Mouse (Mus musculus): ENCODE data around the gene Rnaseh2c. TPM values are rescaled to one million over a fixed set of nuclear protein-coding genes. Genes with fewer than 3 reads are reported as not detected.
A peak's percentile ranks its signal among the peaks of the same experiment; 100 is the strongest.

The Rnaseh2c gene
- 10 to 100 TPM; 58.8 to 96.9 (median 78.2) TPM for total RNA-seq (2022)

DNA sequence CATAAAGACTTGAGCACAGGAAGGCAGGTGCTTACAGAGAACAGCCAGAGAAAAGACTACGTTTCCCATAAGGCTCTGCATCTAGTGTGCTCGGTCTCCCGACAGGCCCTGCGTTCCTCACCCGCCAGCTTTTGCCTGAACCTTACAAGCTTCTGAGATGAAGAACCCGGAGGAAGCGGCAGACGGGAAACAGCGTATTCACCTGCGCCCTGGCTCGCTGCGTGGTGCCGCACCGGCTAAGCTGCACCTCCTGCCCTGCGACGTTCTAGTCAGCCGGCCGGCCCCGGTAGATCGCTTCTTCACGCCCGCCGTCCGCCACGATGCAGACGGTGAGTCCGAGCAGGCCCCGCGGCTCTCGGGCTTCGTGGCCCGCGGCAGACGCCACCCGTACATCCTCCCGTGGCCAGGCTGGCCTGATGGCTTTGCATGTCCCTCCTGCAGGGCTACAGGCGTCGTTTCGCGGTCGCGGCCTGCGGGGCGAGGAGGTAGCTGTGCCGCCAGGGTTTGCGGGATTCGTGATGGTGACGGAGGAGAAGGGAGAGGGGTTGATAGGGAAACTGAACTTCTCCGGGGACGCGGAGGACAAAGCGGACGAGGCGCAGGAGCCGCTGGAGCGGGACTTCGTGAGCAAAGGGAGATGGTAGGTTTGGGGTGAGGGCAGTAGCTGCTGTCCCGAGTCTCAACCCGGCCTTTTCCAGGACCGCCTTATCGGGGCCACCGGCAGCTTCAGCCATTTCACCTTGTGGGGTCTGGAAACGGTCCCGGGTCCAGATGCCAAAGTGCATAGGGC is at the start of gene Rnaseh2c:
Rnaseh2c (plus strand) TSS at position 122 of the 790 bp plus-strand sequence.
- DNase-seq (ENCODE audit: low spot score in 2 of 2), result peak; percentile 70 to 77

DNA sequence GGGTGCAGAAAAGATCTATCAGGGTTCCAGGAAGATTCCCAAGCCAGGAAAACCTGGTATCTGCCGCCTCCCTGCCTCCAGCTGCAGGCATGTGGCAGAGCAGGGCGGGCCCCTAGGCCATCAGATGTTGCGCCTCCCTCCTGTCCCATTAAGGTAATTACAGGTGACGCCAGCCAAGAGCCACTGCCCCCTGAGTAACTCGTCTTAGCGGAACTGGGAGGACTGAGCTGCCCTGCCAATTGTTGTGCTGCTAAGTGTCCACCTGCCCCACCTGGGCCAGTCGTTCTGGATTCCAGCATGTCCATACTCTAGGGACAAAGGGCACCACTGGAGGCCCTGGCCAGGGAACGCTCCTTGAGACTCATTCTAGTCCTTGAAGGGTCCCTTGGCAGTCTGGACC is 47.9 kb upstream of the Rnaseh2c start:
- DNase-seq (ENCODE audit: low spot score in 2 of 2), result no peak

DNA sequence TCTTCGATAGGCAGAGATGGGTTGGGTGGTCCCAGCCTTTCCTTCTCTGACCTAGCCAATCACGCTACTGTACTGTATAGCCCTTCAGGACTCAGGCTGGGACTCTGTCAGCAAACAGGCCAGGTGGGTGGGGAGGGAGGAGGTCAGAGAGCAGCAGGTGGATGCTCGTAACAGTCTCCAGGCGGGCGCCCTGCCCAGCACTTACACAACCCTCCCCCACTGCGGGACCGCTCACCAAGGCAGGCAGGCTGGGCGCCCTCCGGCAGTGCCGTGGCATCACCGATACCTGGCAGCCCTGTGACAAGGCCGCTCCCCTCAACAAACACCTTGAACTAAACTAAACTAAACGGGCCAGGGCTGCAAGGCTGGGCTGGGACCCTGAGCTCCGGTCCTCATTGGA is 47.5 kb upstream of the Rnaseh2c start:
- DNase-seq (ENCODE audit: low spot score in 2 of 2), result no peak

GRCm38 (mm10) chr19:5558169-5558568 is 43.5 kb upstream of the Rnaseh2c start:
- DNase-seq (ENCODE audit: low spot score in 2 of 2), result no peak

GRCm38 (mm10) chr19:5558770-5559169 is 42.9 kb upstream of the Rnaseh2c start:
- DNase-seq (ENCODE audit: low spot score in 2 of 2), result no peak

- DNase-seq (ENCODE audit: low spot score in 2 of 2), result no peak
Measured at GRCm38 (mm10) chr19:5559229-5559628, 42.4 kb upstream of the Rnaseh2c start.

DNA sequence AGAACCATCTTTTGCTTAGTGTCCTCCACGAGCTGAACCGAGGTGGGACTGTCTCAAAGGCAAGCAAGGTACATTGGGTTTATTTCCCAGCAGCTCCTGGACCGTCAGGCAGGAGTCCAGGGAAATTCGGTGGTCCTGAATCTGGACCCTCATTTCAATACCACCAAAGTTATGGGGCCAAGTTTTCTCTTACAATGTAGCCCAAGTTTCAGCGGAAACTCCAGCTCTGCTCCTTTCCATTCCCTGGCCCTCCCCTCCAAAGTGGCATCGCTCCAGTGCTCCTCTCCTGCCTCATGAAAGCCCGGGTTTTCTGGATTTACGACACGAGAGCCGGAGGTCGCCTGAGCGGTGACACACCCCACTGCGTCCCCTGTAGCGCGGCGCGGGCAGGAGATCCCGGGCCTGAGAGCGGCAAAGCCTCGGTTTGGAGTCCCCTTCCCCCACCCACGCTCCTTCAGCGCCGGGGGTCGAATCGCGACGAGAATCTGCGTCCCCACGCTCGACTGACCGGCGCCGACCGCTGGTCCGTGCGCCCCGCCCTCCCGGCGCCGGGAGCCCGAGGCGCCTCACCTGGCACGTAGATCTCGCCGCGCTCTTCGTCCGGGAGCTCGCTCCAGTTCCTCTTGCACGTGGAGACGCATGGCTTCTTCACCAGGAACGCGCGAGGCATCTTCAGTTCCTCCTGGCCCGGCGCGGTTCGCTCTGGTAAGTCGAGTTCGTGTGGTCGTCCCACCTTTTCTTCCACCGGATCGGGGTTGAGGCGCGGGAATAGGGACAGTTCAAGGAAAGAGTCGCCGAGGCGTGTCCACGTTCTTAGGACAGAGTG is 41.8 kb upstream of the Rnaseh2c start:
- no peak for DNase-seq (ENCODE audit: low spot score in 2 of 2)

DNA sequence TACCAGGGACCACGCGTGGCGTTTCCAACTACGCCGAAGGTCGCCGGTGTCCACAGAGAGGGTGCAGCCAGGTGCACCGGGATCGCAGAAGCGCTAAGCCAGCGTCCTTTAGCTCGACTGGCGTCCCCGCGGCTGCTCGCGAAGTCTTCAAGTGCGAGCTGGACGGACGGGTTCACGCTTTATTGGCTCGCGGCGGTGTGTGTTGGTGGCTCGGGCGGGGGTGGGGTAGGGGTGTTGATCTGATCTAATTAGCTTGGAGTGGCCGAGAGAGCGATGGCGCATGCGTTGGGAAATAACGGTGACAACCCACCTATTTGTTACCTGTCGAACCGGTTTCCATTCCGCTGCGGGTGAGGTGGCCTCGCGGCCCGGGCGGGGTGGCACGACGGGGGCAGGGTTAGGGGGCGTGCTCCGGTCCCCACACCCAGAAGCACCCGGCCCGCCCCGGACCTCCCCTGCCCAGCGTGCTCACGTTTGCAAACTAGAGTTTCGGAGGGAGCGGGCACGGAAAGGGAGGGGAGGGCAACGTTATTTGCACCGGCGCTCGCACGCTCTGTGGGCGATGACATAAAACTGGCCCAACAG is 41.1 kb upstream of the Rnaseh2c start, which contains the start of gene Ovol1:
Ovol1 (minus strand) TSS at position 190 of the 585 bp plus-strand sequence.
- DNase-seq (ENCODE audit: low spot score in 2 of 2), result no peak

DNA sequence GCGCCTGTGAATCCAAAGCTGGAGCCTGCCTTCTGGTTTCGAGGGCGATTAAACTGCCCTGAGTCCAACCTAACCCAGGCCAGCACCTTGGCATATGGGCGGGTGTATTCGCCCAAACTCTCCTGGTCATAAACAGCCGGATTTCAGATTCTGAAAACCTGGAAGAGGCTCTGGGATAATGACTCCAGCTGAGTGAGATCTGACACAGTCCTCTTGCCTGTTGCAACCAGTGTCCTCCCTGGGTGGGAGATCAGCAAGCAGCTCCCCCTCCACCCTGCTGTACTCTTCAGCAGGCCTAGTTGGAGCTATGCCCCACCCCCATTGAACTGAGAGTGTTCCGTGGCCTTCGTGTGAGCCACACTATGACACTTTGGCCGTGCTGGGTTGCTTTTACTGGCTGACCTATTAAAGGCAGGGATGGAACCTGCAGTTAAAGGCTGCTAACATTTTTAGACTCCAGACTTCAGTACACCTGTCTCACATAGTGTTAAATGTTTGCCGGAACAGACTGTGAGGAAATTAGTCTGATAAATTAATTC is 40.4 kb upstream of the Rnaseh2c start:
- DNase-seq (ENCODE audit: low spot score in 2 of 2), result no peak

GRCm38 (mm10) chr19:5561886-5562285 is 39.8 kb upstream of the Rnaseh2c start:
- no peak for DNase-seq (ENCODE audit: low spot score in 2 of 2)

DNA sequence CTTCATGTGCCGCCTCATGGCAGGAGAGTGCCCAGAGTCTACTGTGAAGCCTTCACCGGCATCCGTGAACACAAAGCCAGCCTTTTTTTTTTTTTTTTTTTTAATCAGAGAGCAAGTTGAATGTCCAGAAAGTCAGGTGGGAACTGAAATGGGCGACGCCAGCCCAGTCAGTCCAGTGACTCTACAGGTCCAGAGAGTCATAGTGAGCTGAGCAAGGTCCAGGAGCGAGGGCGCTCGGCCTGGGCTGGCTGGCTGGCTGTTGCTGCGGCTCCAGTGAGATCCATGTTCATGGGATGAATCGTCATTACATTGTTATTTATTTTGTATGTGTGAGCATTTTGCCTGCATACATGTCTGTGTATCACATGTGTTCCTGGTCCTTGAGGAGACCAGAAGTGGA is 38.9 kb upstream of the Rnaseh2c start:
- DNase-seq (ENCODE audit: low spot score in 2 of 2), result no peak

DNA sequence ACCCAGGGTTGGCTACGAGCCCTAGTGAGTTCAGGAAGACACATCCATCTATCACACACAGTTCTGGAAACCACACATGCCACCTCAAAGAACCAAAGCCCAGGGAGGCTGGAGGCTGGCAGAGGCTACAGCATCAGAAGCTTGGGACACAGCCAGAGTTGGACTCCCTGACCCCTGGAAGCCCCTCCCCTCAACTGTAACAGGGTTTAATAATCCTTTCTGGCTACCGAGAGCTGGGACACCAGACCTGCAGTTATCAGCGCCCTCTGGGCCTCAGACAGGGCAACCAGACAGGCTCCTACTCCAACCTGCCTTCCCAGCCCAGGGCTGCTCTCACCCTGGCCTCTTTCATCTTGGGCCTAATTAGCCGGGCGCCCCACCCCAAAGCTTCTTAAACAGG is 35.4 kb upstream of the Rnaseh2c start:
- no peak for DNase-seq (ENCODE audit: low spot score in 2 of 2)

DNA sequence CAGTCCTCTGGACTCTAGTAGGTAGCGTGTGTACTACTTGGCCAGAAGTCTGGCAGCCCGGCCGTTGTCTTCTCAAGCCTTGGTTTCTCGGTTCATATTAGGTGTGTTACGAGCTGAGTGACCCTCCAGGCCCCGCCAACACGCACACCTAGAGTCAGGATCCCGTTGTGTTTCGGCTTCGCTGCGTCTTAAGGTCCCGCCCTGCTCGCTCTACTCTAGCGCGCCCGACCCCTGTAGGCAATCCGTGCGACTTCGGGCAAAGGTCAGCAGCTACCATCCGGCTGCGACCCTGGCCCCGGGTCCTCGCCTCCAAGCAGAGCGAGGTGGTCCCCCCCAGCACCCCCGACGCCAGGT is 34.5 kb upstream of the Rnaseh2c start:
- DNase-seq (ENCODE audit: low spot score in 2 of 2), result no peak

DNA sequence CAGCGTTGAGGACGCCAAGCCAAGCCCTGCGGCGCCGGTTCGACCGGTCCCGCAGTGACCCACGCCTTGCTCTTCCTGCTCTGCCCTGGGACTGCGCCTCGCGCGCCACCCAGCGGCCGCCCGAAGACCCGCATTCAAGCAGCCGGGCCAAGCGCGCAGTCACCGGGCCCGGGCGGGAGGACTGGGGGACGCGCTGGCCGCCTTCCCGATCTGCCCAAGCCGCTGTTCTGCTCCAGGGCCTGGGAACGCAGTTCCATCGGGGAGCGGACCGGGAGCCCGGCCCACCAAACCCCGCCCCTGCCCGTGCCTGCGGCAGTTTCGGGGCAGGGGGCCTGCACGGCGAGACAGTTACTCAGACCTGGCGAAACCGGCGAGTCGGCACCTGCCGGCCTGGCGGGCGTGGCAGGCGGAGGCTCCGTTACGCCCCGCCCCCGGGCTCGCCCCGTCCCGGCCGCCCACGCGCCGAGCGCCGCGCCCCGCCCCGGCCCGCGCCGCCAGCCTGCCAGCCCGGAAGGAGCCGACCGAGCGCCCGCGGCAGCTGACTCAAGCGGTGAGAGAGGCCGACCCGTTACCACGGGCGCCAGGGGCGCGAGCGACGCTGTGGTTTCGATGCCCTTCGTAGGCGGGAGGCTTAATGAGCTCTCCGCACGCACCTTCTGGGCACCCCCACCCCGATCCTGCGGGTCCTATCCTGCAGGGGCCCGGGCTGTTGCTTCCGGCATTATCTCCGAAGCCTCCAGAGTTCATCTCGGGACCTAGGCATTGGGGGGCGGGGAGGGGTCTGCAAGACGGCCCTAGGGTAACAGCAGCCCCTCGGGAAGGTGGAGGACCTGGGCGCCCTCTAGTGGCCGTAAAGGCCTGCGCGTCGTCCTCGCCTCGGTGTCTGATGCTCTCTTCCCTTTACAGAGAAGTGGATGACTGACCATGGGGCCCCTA is 33.9 kb upstream of the Rnaseh2c start, which contains the start of gene Ap5b1:
Ap5b1 (plus strand) TSS at position 492 of the 936 bp plus-strand sequence.
- peak; percentile 72 to 89 for DNase-seq (ENCODE audit: low spot score in 2 of 2)

GRCm38 (mm10) chr19:5568470-5569140 is 33.1 kb upstream of the Rnaseh2c start:
- peak; percentile 48 to 81 for DNase-seq (ENCODE audit: low spot score in 2 of 2)

- DNase-seq (ENCODE audit: low spot score in 2 of 2), result no peak
Measured at GRCm38 (mm10) chr19:5569521-5569920, 32.2 kb upstream of the Rnaseh2c start.

DNA sequence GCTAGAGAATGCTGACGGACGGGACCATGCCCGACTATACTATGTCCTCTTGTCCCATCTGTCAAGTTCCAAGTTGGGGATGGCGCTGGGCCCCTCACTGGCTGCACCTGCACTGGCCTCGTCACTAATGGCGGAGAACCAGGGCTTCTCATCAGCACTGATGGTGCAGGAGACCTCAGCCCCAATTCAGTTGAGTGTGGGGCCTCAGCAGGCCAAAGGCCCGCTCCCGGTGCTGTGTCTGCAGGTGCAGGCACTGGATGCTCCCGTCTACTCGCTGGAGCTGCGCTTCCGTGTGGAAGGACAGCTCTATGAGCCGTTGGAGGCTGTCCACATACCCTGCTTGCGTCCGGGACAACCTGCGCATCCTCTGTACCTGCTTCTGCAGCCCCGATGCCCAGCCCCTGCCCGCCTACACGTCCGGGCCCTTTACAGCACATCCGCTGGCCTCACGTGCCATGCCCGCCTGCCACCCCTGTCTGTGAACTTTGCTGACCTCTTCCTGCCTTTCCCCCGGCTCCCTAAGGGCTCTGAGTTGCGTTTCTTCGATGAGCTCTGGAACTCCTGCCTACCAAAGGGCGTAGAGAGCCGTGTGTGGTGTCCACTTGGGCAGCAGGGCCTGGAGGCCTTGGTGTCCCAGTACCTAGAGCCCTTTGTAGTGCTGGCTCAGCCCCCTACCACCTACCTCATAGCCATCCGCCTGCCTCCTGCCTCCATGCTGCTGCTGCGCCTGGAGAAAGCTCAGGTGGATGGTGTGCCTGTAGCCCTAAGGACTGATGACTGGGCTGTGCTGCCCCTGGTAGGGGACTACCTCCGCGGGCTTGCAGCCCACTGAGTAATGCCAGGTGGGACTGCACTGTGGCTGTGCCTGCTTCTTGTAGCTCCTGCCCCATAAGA is 31.1 kb upstream of the Rnaseh2c start:
- DNase-seq (ENCODE audit: low spot score in 2 of 2), result no peak

DNA sequence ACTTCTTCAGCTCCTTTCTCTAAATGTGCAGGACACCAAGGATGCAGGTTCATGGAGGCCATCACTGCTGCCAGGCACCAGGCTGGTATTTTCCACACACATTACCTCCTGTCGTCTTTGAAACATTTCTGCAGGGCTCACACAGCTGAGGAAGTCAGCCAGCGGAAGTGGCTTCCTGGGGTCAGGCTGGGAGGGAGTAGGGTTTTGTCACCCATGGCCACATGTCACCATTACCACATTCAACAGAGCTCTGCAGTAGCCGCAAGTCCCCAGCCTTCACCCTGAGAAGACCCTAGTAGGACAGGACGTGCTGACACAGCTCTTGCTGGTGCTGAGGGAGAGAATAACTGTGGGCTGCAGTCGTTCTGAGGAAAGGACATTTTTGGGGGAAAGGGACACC is 29.8 kb upstream of the Rnaseh2c start:
- no peak for DNase-seq (ENCODE audit: low spot score in 2 of 2)
